Mouse (Mus musculus): ENCODE results near the gene Gm884.
"Not testable (repeated sequence)": the region's sequence is repeated elsewhere in the genome, so short reads cannot be mapped to it uniquely, and the experiment has no call there.

Gm884 gene

DNA sequence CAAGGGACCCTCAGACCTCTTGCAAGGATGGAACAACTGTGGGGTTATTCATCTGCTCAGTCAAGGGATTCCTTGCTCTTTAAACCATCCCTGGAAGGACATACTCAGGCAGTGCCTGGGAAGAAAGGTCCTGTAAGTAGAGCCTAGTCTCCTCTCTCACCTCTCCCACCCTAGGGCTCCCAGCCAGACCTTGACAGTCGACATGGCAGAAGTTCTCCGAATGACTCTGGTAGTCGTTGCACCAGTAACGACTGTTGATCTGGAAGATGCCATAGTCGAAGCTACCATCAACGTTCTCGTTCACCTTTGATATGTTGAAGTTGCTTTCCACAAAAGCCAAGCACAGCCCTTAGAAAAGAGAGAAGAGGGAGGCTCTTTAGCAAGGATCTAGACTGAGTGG is 13.9 kb upstream of the Gm884 start:
- no peak for DNase-seq (ENCODE audit: low spot score)

DNA sequence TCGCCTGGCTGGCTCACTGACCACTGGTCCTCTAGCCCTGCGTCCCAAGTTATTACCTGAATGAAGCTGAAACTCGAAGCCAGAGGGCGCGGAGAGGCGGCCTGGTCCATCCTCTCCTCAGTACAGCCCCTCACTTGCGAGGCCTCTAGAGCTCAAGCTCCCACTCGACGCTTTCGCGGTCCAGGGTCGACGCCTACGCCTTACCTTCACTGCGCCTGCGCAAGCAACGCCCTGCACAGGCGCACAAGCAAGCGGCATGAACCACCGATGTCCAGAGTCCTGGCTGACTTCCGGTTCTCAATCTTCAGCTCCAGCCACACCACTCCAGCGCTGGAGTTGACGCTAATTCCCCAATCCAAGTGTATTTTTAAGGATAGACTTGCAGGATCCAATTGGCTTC is 6.5 kb upstream of the Gm884 start:
- DNase-seq (ENCODE audit: low spot score): no peak

DNA sequence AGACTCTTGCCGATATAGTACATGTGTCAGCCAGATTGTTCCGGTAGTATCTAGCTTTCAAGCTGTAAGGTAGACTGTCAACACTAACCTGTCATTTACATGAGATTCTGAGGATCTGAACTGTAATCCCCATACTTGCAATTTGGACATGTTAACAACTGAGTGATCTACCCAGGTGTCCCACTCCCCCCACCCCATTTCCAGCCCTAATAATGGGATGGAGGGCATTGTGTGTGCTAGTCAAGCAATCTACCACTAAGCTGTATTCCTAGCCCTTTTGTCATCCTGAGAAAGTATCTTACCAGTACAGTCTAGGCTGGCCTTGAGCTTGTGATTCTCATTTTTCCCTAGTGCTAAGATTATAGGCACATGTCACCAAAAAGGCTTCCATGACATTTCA is 10.2 kb downstream of the Gm884 start:
- no peak for DNase-seq (ENCODE audit: low spot score)

DNA sequence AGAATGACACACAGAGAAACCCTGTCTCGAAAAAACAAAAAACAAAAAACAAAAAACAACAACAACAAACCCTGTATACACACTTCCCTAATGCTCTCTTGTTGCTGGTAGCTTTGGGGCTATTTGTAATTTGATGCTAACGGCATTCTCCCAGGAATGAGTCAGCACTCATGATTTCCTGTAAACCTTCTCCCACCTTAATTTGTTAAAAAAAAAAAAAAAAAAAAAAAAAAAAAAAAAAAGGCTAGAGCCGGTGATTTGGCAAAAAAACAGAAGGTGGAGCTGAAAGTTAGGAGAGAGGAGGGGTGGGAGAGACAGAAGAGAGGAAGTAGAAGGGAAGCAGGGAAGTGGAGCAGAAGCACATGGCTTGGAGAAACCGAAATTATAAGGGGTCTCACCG is 14.3 kb downstream of the Gm884 start:
- DNase-seq (ENCODE audit: low spot score): no peak

DNA sequence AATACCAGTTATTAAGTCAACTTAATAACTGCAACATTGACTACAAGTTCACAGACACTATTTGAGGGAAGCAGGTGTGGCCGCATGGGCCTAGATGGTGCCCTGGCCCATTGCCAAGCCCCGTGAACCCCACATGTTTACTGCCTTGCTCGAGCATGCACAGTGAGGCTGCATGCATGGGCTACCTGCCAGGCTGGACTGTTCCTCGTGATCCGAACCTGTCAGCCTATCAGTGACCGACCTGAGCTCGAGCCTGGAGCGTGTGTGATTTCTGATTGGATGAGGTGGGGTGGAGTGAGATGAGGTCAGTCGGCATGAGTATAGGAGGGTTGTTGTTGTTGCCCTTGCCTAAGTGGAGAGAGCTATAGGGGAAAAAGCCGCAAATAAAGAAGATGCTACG is 42.6 kb downstream of the Gm884 start:
- no peak for DNase-seq (ENCODE audit: low spot score)

DNA sequence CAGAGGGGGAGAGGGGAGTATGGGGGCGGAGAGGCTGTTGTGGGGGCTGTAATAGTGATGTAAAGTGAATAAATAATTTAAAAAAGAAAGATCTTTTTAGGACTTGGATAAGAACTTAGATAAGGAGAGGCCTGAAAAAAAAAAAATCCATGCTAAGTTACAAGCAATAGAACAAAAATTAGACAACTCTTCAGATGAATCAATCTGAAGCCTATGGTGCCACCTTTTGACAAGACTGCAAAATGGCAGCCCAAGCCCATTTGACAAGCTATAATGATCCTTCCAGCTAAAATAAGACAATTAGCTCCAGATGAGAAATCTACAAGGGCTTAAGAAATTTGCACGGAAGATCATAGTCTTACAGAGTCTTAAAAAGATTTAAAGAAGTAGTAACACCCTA is 64.9 kb downstream of the Gm884 start:
- no peak for DNase-seq (ENCODE audit: low spot score)

DNA sequence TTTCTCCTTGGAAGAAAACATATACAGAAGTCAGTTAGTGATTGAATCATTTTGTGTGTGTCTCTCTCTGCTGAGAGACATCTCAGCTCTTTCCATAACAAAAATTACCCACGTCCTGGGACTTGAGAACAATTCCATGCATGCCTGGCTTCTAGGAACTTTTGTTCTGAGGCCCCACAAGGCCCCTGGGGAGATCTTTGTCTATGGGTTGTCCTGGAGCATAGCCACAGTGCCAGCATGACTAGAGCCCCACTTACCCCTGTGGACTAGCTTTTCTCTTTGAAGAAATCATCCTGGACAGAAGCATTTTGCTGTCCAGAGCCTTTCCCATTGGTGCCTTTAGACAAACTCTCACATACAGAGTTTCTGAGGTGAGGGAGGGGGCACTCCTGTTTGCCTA is 86.0 kb downstream of the Gm884 start:
- not testable (repeated sequence) for DNase-seq (ENCODE audit: low spot score)

DNA sequence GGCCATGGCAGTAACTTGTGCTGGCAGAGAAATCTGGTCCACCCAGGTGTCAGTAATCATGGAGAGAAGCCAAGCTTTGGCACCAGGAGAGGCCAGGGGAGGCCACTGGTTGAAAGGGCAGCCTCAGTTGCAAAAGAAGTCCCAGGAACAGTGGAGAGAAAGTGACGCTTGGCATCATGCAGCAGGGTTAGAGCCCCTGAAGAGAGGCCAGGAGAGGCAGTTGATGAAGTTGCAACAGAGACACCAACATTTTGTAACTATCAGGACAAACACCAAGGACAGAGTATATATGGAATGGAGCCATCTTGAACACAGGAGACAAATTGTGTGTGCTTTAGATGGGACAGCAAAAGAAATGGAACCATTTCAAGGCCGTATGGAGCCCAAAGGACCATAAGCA is 108.8 kb downstream of the Gm884 start:
- no peak for DNase-seq (ENCODE audit: low spot score)

DNA sequence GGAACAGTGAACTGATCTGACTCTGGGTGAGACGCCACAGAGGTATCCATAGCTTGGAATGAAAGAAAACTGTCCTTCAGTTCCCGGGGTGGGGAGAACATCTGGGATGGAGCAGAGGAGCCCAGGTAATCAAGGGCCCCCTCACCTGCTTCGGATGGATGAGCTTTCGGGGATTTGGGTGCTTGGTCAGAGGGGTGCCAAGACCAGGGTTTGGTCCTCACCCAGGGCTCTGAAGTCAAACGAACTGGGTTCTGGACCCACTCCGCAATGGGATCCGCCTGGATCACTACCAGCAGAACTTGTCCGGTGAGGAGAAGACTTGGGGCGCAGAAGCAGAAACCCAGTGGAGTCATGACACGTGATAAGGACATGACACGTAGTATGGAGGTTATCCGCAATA is 116.4 kb downstream of the Gm884 start, which contains the start of gene Lrrc37a:
Gene Lrrc37a, minus strand, starts transcription at position 101 of the 400 bp plus-strand sequence.
- DNase-seq (ENCODE audit: low spot score): no peak

All from spleen, adult 12 weeks (tissue).